Mouse (Mus musculus): Measurements from ENCODE around the gene Nol9.

DNA sequence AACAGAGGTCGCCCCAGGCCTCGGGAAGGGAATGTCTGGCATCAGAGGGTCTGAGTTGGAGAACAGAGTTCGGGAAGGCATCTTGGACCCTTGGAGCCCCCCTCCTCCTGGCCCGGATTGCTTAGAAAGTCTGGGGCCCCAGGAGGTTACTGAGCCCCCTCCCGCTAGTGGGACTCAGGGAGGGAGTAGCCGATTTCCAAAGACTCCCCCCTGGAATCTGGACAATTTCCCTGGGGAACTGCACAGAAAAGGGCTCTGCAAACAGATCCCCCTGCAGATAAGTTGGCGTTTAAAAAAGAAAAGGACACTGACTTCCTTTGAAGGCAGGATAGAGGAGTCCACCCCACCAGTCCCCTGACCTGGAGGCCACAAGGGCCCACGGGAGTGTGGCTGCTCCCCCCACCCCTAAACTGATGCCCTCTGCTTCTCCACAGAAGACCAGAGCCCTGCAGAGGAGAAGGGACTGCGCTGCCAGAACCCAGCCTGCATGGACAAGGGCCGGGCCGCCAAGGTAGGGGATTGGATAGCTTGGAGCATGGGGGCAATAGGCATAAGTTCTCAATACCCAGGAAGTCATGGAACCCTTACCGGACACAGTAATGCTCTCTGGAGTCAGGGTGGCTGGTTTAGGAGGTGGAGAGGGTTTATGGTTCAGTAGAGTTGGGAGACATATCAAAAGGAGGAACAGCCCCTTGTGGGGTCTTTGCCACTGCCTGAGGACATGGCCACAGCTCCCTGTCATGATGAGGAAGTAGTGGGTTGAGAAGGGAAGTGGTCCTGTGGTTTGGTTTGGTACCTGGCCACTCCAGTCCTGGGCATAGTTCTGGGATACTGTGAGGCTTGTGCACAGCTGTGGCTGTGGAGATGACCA is 48.3 kb downstream of the Nol9 start:
- TF ChIP-seq CTCF (IDR thresholded peaks at IDR 0.05; ENCODE audit: low read depth, low read length) (no peak), POLR2A (IDR thresholded peaks at IDR 0.05; ENCODE audit: extremely low read depth, insufficient read depth, low read length) (no peak)
